21 mouse cellular contexts compared by ENCODE assay signal in genomic region chr13:103881200-103881599, GRCm38 (mm10). TPM values are rescaled to one million over a fixed set of nuclear protein-coding genes. Genes with fewer than 3 reads are reported as not detected.
DNase-seq lines count a peak whose midpoint lies in the region; ATAC-seq and TF ChIP-seq lines count a peak whose summit lies in the region.
"Had no signal": no experiment of that assay in that cellular context is flagged by ENCODE, and none has a peak within 500 bp of the region (broad histone marks: within the 10 kb centered on the region; RNA-seq: fewer than 3 reads in every experiment).

No protein-coding gene starts in this region.

- no peak for TF ChIP-seq RAD21 in MEL (IDR thresholded peaks at IDR 0.05; ENCODE audit: low read depth, low read length)

- TF ChIP-seq POLR2A in MEL (IDR thresholded peaks at IDR 0.05; ENCODE audit: control insufficient read depth in 1 of 2, insufficient read depth in 1 of 2, low read depth in 1 of 2, low read length in 2 of 2, poor library complexity in 1 of 2) = no peak

- peaks cover 1 to 18% of the 10 kb centered on the region in 2 experiments for H3K36me3 ChIP-seq in MEL (ENCODE audit: control insufficient read depth in 1 of 2, insufficient read depth in 2 of 2, low read length in 2 of 2)
- H3K36me3 ChIP-seq in intestine, embryonic 15.5 days = no peaks in the 10 kb centered on the region
- H3K36me3 ChIP-seq in intestine, postnatal 0 days (ENCODE audit: control insufficient read depth, insufficient read depth) = peaks cover 16% of the 10 kb centered on the region; the same call in 1 of the 2 replicates
- H3K36me3 ChIP-seq: forebrain, embryonic 15.5 days had no signal

- H3K4me2 ChIP-seq in intestine, embryonic 15.5 days (replicated peaks) = no peak overlapping the region
- H3K4me2 ChIP-seq in intestine, postnatal 0 days (replicated peaks; ENCODE audit: low read depth) = no peak overlapping the region
- H3K4me2 ChIP-seq: embryonic facial prominence, embryonic 12.5 days; forebrain, embryonic 13.5 days; forebrain, embryonic 15.5 days had no signal

- TF ChIP-seq EP300 in MEL (IDR thresholded peaks at IDR 0.05; ENCODE audit: low read depth in 1 of 2, low read length in 2 of 2) = peak; percentile 78 to 80

- 67% methylated on average over 4 of the region's 4 CpGs for WGBS in intestine, embryonic 15.5 days
- WGBS in intestine, postnatal 0 days = 40% methylated on average over 4 of the region's 4 CpGs

- no peak overlapping the region for H3K27ac ChIP-seq in MEL (ENCODE audit: control insufficient read depth, low read depth, low read length)
- H3K27ac ChIP-seq in intestine, embryonic 15.5 days = no peak overlapping the region
- H3K27ac ChIP-seq in intestine, postnatal 0 days (ENCODE audit: low read depth, low read length) = peak overlapping the region; percentile 5; the same call in 1 of the 2 replicates
- H3K27ac ChIP-seq: embryonic facial prominence, embryonic 10.5 days; embryonic facial prominence, embryonic 12.5 days; forebrain, embryonic 13.5 days; forebrain, embryonic 15.5 days had no signal

- no peak for TF ChIP-seq CTCF in MEL (IDR thresholded peaks at IDR 0.05 in 2 of 3, conservative IDR thresholded peaks at IDR 0.05 in 1 of 3; ENCODE audit: control insufficient read depth in 1 of 3, insufficient read depth in 1 of 3, low read depth in 2 of 3, low read length in 3 of 3, poor library complexity in 1 of 3, severe bottlenecking in 1 of 3)
- TF ChIP-seq CTCF in intestine, postnatal 0 days (IDR thresholded peaks at IDR 0.05; ENCODE audit: low read depth) = no peak

- peak; percentile 57 for ATAC-seq in intestine, embryonic 15.5 days
- peak; percentile 73 for ATAC-seq in intestine, postnatal 0 days
- peak; percentile 70 for ATAC-seq in megakaryocyte-erythroid progenitor cell, adult 5-6 weeks (replicated peaks; ENCODE audit: low FRiP score, low TSS enrichment, poor library complexity, severe bottlenecking)
- ATAC-seq: activated CD4-positive, CD25-positive, alpha-beta regulatory T cell, adult 4 months; forebrain, embryonic 13.5 days; forebrain, embryonic 15.5 days; Patski had no signal

- DNase-seq in MEL (ENCODE audit: low read depth, low spot score) = peak; percentile 39
- no peak for DNase-seq in spleen, postnatal 14 days (ENCODE audit: low spot score in 2 of 2)
- no peak for DNase-seq in gastrocnemius, adult 8-10 months (ENCODE audit: low spot score in 2 of 2)
- DNase-seq in layer of hippocampus, adult 8-10 months (ENCODE audit: low spot score in 2 of 2) = no peak
- DNase-seq: adrenal gland, adult 8-10 months; adrenal gland, postnatal 14 days; adrenal gland, postnatal 36 days; cerebellum, adult 11-12 months; cerebellum, adult 2 months; cerebellum, adult 9-10 months; cerebellum, postnatal 10 days; cerebellum, postnatal 25 days had no signal

- peaks cover 11 to 18% of the 10 kb centered on the region in 2 experiments for H3K4me1 ChIP-seq in MEL (ENCODE audit: control insufficient read depth in 1 of 2, insufficient read depth in 2 of 2, low read length in 2 of 2)
- no peaks in the 10 kb centered on the region for H3K4me1 ChIP-seq in intestine, embryonic 15.5 days (replicated peaks)
- no peaks in the 10 kb centered on the region for H3K4me1 ChIP-seq in intestine, postnatal 0 days (replicated peaks; ENCODE audit: control insufficient read depth, insufficient read depth, low read length)
- H3K4me1 ChIP-seq: embryonic facial prominence, embryonic 10.5 days; embryonic facial prominence, embryonic 12.5 days; forebrain, embryonic 13.5 days; forebrain, embryonic 15.5 days had no signal

- H3K9me3 ChIP-seq in MEL (replicated peaks; ENCODE audit: insufficient read depth, low read length) = no peaks in the 10 kb centered on the region
- no peaks in the 10 kb centered on the region for H3K9me3 ChIP-seq in intestine, embryonic 15.5 days
- no peaks in the 10 kb centered on the region for H3K9me3 ChIP-seq in intestine, postnatal 0 days (ENCODE audit: control insufficient read depth)
- H3K9me3 ChIP-seq: embryonic facial prominence, embryonic 10.5 days; embryonic facial prominence, embryonic 12.5 days; forebrain, embryonic 13.5 days; forebrain, embryonic 15.5 days had no signal

- H3K4me3 ChIP-seq in MEL (ENCODE audit: control insufficient read depth in 1 of 2, insufficient read depth in 1 of 2, low read depth in 2 of 2, low read length in 2 of 2) = no peak overlapping the region
- H3K4me3 ChIP-seq in intestine, embryonic 15.5 days (replicated peaks) = no peak overlapping the region
- H3K4me3 ChIP-seq in intestine, postnatal 0 days (ENCODE audit: low read depth, low read length) = no peak overlapping the region
- H3K4me3 ChIP-seq: embryonic facial prominence, embryonic 10.5 days; embryonic facial prominence, embryonic 12.5 days; forebrain, embryonic 13.5 days; forebrain, embryonic 15.5 days had no signal

- no peaks in the 10 kb centered on the region for H3K27me3 ChIP-seq in MEL (ENCODE audit: control insufficient read depth in 1 of 2, insufficient read depth in 2 of 2, low read length in 2 of 2)
- H3K27me3 ChIP-seq in intestine, embryonic 15.5 days (replicated peaks) = no peaks in the 10 kb centered on the region
- no peaks in the 10 kb centered on the region for H3K27me3 ChIP-seq in intestine, postnatal 0 days (replicated peaks; ENCODE audit: control insufficient read depth, insufficient read depth, low read length)
- H3K27me3 ChIP-seq: embryonic facial prominence, embryonic 12.5 days; forebrain, embryonic 13.5 days; forebrain, embryonic 15.5 days; Patski had no signal

- H3K9ac ChIP-seq in MEL (ENCODE audit: control insufficient read depth, low read depth, low read length, poor library complexity, severe bottlenecking) = no peak overlapping the region
- no peak overlapping the region for H3K9ac ChIP-seq in intestine, embryonic 15.5 days
- H3K9ac ChIP-seq in intestine, postnatal 0 days (ENCODE audit: low read depth, low read length) = no peak overlapping the region
- H3K9ac ChIP-seq: embryonic facial prominence, embryonic 12.5 days; forebrain, embryonic 13.5 days; forebrain, embryonic 15.5 days had no signal

- no peaks in the 10 kb centered on the region for H3K79me2 ChIP-seq in MEL (ENCODE audit: control insufficient read depth, insufficient read depth, low read length, poor library complexity)

TF ChIP-seq in MEL, 35 proteins besides CTCF, POLR2A, EP300 and RAD21 (continues in another document):
- TF ChIP-seq POLR2AphosphoS5 (IDR thresholded peaks at IDR 0.05; ENCODE audit: borderline replicate concordance, low read depth, low read length) (no peak), CHD2 (IDR thresholded peaks at IDR 0.05; ENCODE audit: low read length) (no peak), RCOR1 (IDR thresholded peaks at IDR 0.05; ENCODE audit: low read depth, low read length) (peak; percentile 66), BHLHE40 (IDR thresholded peaks at IDR 0.05; ENCODE audit: borderline replicate concordance, low read depth, low read length) (no peak), CHD1 (IDR thresholded peaks at IDR 0.05; ENCODE audit: low read depth, low read length) (no peak), ZKSCAN1 (IDR thresholded peaks at IDR 0.05; ENCODE audit: low read depth, low read length) (no peak), USF1 (IDR thresholded peaks at IDR 0.05; ENCODE audit: low read depth, low read length) (no peak), GABPA (IDR thresholded peaks at IDR 0.05; ENCODE audit: low read depth, low read length) (no peak), ELF1 (IDR thresholded peaks at IDR 0.05; ENCODE audit: low read depth, low read length) (no peak), ZC3H11A (IDR thresholded peaks at IDR 0.05; ENCODE audit: low read depth, low read length) (no peak), MXI1 (IDR thresholded peaks at IDR 0.05; ENCODE audit: low read depth, low read length) (no peak), HCFC1 (IDR thresholded peaks at IDR 0.05; ENCODE audit: low read depth, low read length) (no peak), MYB (IDR thresholded peaks at IDR 0.05; ENCODE audit: low read depth, low read length) (0 out of 2 replicates have a peak, but pooled peaks have one; percentile 29), MAX (IDR thresholded peaks at IDR 0.05; ENCODE audit: low read length) (no peak), TCF12 (IDR thresholded peaks at IDR 0.05; ENCODE audit: low read depth, low read length) (peak; percentile 85), UBTF (IDR thresholded peaks at IDR 0.05; ENCODE audit: borderline replicate concordance, insufficient read depth, low read depth, low read length) (no peak), E2F4 (IDR thresholded peaks at IDR 0.05; ENCODE audit: borderline replicate concordance, low read depth, low read length) (no peak), MAFK (IDR thresholded peaks at IDR 0.05; ENCODE audit: borderline replicate concordance, low read depth, low read length) (0 out of 2 replicates have a peak, but pooled peaks have one; percentile 20), MEF2A (IDR thresholded peaks at IDR 0.05; ENCODE audit: extremely low read depth, insufficient replicate concordance, low read depth, low read length, poor library complexity, severe bottlenecking) (0 out of 2 replicates have a peak, but pooled peaks have one; percentile 13), MYC (IDR thresholded peaks at IDR 0.05; ENCODE audit: low read depth, low read length) (no peak), POLR2AphosphoS2 (IDR thresholded peaks at IDR 0.05; ENCODE audit: low read length) (no peak), TBP (IDR thresholded peaks at IDR 0.05; ENCODE audit: low read depth, low read length) (no peak), ZNF384 (IDR thresholded peaks at IDR 0.05; ENCODE audit: low read depth, low read length) (no peak), SIN3A (IDR thresholded peaks at IDR 0.05; ENCODE audit: low read length) (peak; percentile 25; the same call in 1 of the 2 replicates), NRF1 (IDR thresholded peaks at IDR 0.05; ENCODE audit: insufficient read depth, low read depth, low read length, poor library complexity, severe bottlenecking) (no peak), KAT2A (conservative IDR thresholded peaks at IDR 0.05; ENCODE audit: low read depth, low read length) (no peak), ETS1 (IDR thresholded peaks at IDR 0.05; ENCODE audit: low read depth, low read length) (peak; percentile 69)

RNA-seq across cellular contexts. Expression of gene Erbin, which starts 39.1 kb away (rescaled TPM):
- total RNA-seq in MEL (2012; rRNA removed) = 15.2 and 20.8 TPM in 2 replicates
- 10 to 100 TPM in 1 of 2 experiments, not detected in 1; 18.6 TPM for polyA plus RNA-seq in MEL (2012; ENCODE audit: insufficient read depth in 1 of 2, insufficient read length in 2 of 2, low read depth in 1 of 2, low replicate concordance in 2 of 2, missing spikeins in 1 of 2)
- 17.5 and 18.7 TPM in 2 replicates for polyA plus RNA-seq in intestine, embryonic 15.5 days (2015; fragmentation: Nextera tagmentation; extraction: Ambion mirVana)
- 28.4 and 31.1 TPM in 2 replicates for polyA plus RNA-seq in intestine, postnatal 0 days (2015; fragmentation: Nextera tagmentation; extraction: Ambion mirVana)
- total RNA-seq in megakaryocyte-erythroid progenitor cell, adult 5-6 weeks (2014; fragmentation: Nextera tagmentation) = 70.5 and 87.2 TPM in 2 replicates
- 111 and 152 TPM in 2 replicates for total RNA-seq in megakaryocyte-erythroid progenitor cell, adult 5-6 weeks (2017)
- 10 to 100 TPM; 45.5 to 53.4 (median 50.3) TPM for total RNA-seq in gastrocnemius, adult 8-10 months (2022)
- total RNA-seq in layer of hippocampus, adult 8-10 months (2022) = 10 to 100 TPM; 50.6 to 79.0 (median 65.7) TPM
